Mouse (Mus musculus) kidney, postnatal 25 days (tissue): ENCODE results near the gene Olfr914.

Experiments used
- DNase-seq, 2 experiments: peaks; one replicate each; pipeline ENCODE4 v3.0.0; 2021; ENCODE audit warnings: mixed read lengths in 2 of 2

Olfr914 gene

GRCm38 (mm10) chr9:38604802-38605201, at the start of gene Olfr914:
Olfr914 (plus strand) TSS chr9:38605102.
- no peak for DNase-seq

- no peak for DNase-seq
Observed at GRCm38 (mm10) chr9:38579878-38580277, 25.0 kb upstream of the Olfr914 start, which contains the start of gene Olfr912. Olfr912 (plus strand) TSS chr9:38580178.

GRCm38 (mm10) chr9:38591056-38591455, 13.8 kb upstream of the Olfr914 start:
- DNase-seq: no peak

GRCm38 (mm10) chr9:38592459-38592858, 12.4 kb upstream of the Olfr914 start, which contains the start of gene Olfr913:
Olfr913 (plus strand) TSS chr9:38592759.
- DNase-seq: no peak

- no peak for DNase-seq
Observed at GRCm38 (mm10) chr9:38632406-38632805, 27.5 kb downstream of the Olfr914 start.

- no peak for DNase-seq
Observed at GRCm38 (mm10) chr9:38659775-38660174, 54.9 kb downstream of the Olfr914 start, which contains the start of gene Olfr916. Olfr916 (minus strand) TSS chr9:38659875.
